Mouse (Mus musculus) kidney, postnatal 25 days (tissue): ENCODE measurements around the gene Unc5b.

Experiments
- DNase-seq, 2 experiments: peaks; one replicate each; pipeline ENCODE4 v3.0.0; 2021; ENCODE audit warnings: mixed read lengths in 2 of 2

Gene Unc5b

GRCm38 (mm10) chr10:60718491-60718890, 112.9 kb downstream of the Unc5b start:
- no peak for DNase-seq

DNA sequence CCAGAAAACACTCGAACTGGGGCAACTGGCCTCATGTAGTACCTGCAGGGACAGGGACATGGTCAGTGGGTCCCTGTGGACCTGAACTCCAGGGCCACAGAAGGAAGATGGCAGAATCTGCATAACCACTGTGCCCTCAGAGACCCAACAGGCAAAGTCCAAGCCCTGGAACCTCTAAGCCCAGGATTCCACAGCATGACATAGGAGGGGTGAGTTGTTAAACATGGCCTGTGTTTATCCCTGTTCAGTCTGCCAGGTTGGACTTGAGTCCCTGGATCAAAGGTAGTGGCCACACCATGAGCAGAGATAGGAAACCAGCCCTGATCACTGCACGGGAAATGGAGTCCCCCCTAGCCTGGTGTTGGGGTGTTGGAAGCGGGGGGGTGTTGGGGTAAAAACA, 114.9 kb downstream of the Unc5b start:
- peak in 1 of 2 experiments; percentile 32 for DNase-seq
